Mouse (Mus musculus) kidney, postnatal 0 days (tissue): ENCODE results near the gene Ints13. TPM values are rescaled to one million over a fixed set of nuclear protein-coding genes. Genes with fewer than 3 reads are reported as not detected.

Source experiments
- ATAC-seq: fragments of 200-750 bp; cut with Nextera tagmentation; replicated peaks from 2 replicates; pipeline ENCODE4 v1.8.0; 2017; ENCODE audit warnings: low read depth, moderate number of reproducible peaks, moderate TSS enrichment, moderate library complexity; ENCODE audit not compliant: low FRiP score
- DNase-seq: peaks from one replicate; pipeline ENCODE4 v3.0.0-alpha.2; 2016; ENCODE audit warnings: low spot score
- H3K27ac ChIP-seq: fragments of 300-500 bp; sonication (generic); 2 replicates; pipeline ENCODE4 v1.5.1; 2014; ENCODE audit warnings: mild to moderate bottlenecking
- H3K27me3 ChIP-seq: fragments of 300-500 bp; sonication (generic); 2 replicates; pipeline ENCODE4 v1.6.1; 2014; ENCODE audit warnings: low read length, mixed read lengths; ENCODE audit not compliant: insufficient read depth
- H3K36me3 ChIP-seq: fragments of 300-500 bp; sonication (generic); 2 replicates; pipeline ENCODE4 v1.6.1; 2014; ENCODE audit warnings: low read length, mixed read lengths; ENCODE audit not compliant: insufficient read depth
- H3K4me1 ChIP-seq: fragments of 300-500 bp; sonication (generic); replicated peaks from 2 replicates; pipeline ENCODE4 v1.6.1; 2014; ENCODE audit warnings: antibody characterized with exemption, low read length, mixed read lengths; ENCODE audit not compliant: insufficient read depth
- H3K4me2 ChIP-seq: fragments of 300-500 bp; sonication (generic); 2 replicates; pipeline ENCODE4 v1.6.1; 2014; ENCODE audit warnings: mild to moderate bottlenecking, low read length, moderate library complexity, mixed read lengths
- H3K4me3 ChIP-seq: fragments of 300-500 bp; sonication (generic); replicated peaks from 2 replicates; pipeline ENCODE4 v1.5.1; 2014; ENCODE audit warnings: low read depth, low read length
- H3K9ac ChIP-seq: fragments of 300-500 bp; sonication (generic); 2 replicates; pipeline ENCODE4 v1.6.1; 2014; ENCODE audit warnings: low read depth, low read length
- H3K9me3 ChIP-seq: fragments of 300-500 bp; sonication (generic); replicated peaks from 2 replicates; pipeline ENCODE4 v1.6.1; 2016; ENCODE audit warnings: low read length, inconsistent platforms, mixed read lengths
- CTCF ChIP-seq: IDR thresholded peaks from 2 replicates; pipeline ENCODE4 v1.5.1; 2016; ENCODE audit warnings: antibody characterized with exemption, low read depth, mild to moderate bottlenecking, moderate library complexity
- WGBS: fragments of 180-500 bp; shearing (Covaris S2); extraction: QIAGEN DNeasy Blood & Tissue Kit; methylation state at CpG from one replicate; pipeline ENCODE4 v1.1.7; 2014; 5-methylcytosine and 5-hydroxymethylcytosine counted together
- polyA plus RNA-seq: library from polyadenylated mRNA; unstranded; fragments of >200 nt; fragmentation: Nextera tagmentation; extraction: Ambion mirVana; gene quantifications from 2 replicates; pipeline ENCODE4 v1.2.1, GENCODE M21; 2015

The Ints13 gene
- polyA plus RNA-seq = 49.4 and 53.7 TPM in 2 replicates

GRCm38 (mm10) chr6:146577310-146578109, at the start of gene Ints13:
Gene Ints13 (minus strand): TSS chr6:146577835.
- Histone ChIP-seq H3K36me3 (no peaks in the 10 kb centered on the region), H3K9ac (peak within 1 kb of the TSS; percentile 89), H3K4me2 (peak within 1 kb of the TSS; percentile 76), H3K4me1 (0 out of 2 replicates have a peak, but pooled peaks cover 6% of the 10 kb centered on the region), H3K27ac (peak within 1 kb of the TSS; percentile 95), H3K27me3 (no peaks in the 10 kb centered on the region), H3K4me3 (peak within 1 kb of the TSS; percentile 69), H3K9me3 (no peaks in the 10 kb centered on the region)
- WGBS = under 1% methylated on average over 77 of the region's 77 CpGs
- peak; percentile 95 for ATAC-seq
- peak; percentile 12; the same call in 1 of the 2 replicates for TF ChIP-seq CTCF
- peak; percentile 99 for DNase-seq

GRCm38 (mm10) chr6:146616670-146617069, 39.0 kb upstream of the Ints13 start:
- Histone ChIP-seq H3K4me1 (no peaks in the 10 kb centered on the region), H3K4me2 (no peak overlapping the region), H3K9me3 (no peaks in the 10 kb centered on the region), H3K36me3 (peaks cover 37% of the 10 kb centered on the region), H3K27ac (no peak overlapping the region), H3K27me3 (no peaks in the 10 kb centered on the region), H3K4me3 (no peak overlapping the region), H3K9ac (no peak overlapping the region)
- WGBS = 92% methylated on average over 2 of the region's 2 CpGs
- ATAC-seq (no peak), DNase-seq (no peak)
- TF ChIP-seq CTCF = no peak

DNA sequence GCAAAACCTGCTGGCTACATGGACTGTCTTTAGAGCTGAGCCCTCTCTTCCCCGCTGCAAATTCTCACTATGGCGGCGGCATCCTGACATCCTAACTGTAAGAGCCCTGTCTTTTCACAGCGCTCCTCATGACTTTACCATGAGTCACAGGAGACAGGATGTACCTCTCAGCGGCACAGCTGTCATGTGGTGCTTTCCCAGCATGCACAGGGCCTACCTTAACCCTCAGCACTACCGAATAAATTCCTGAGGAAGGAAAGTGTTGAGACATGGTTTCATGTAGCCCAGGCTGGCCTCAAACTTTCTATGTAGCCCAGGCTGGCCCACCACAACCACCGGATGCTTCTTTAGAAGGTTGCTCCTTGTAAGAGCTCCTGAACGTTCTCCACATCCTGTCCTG, 38.3 kb upstream of the Ints13 start:
- no peaks in the 10 kb centered on the region for H3K27me3 ChIP-seq
- WGBS = 94% methylated on average over 8 of the region's 8 CpGs
- ATAC-seq (no peak), DNase-seq (no peak)
- no peak overlapping the region for H3K4me3 ChIP-seq
- no peak for TF ChIP-seq CTCF
- H3K9me3 ChIP-seq = no peaks in the 10 kb centered on the region
- H3K4me2 ChIP-seq = no peak overlapping the region
- no peaks in the 10 kb centered on the region for H3K4me1 ChIP-seq
- H3K9ac ChIP-seq = no peak overlapping the region
- H3K27ac ChIP-seq = no peak overlapping the region
- peaks cover 37% of the 10 kb centered on the region for H3K36me3 ChIP-seq

DNA sequence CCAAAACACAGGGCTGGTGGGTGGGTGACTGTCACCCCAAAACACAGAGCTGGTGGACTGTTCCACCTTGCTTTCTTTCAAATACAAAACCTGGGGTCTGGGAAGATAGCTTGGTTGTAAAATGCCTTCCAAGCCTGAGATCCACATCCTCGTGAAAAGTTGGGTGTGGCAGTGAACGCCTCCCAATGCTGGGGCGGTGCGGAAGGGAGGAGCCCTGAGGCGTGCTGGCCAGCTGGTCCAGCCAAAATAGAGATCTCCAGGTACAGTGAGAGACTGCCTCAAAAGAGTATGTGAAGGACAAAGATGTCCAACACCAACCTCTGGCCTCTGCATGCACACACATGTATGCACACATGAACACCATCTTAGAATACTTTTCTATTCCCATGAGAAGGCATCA, 36.9 kb upstream of the Ints13 start:
- H3K4me3 ChIP-seq = no peak overlapping the region
- H3K9ac ChIP-seq = no peak overlapping the region
- peaks cover 37% of the 10 kb centered on the region for H3K36me3 ChIP-seq
- no peaks in the 10 kb centered on the region for H3K4me1 ChIP-seq
- no peak for ATAC-seq
- H3K9me3 ChIP-seq = no peaks in the 10 kb centered on the region
- no peak overlapping the region for H3K4me2 ChIP-seq
- WGBS = 88% methylated on average over 5 of the region's 5 CpGs
- no peak overlapping the region for H3K27ac ChIP-seq
- no peak for TF ChIP-seq CTCF
- DNase-seq = no peak
- H3K27me3 ChIP-seq = no peaks in the 10 kb centered on the region

DNA sequence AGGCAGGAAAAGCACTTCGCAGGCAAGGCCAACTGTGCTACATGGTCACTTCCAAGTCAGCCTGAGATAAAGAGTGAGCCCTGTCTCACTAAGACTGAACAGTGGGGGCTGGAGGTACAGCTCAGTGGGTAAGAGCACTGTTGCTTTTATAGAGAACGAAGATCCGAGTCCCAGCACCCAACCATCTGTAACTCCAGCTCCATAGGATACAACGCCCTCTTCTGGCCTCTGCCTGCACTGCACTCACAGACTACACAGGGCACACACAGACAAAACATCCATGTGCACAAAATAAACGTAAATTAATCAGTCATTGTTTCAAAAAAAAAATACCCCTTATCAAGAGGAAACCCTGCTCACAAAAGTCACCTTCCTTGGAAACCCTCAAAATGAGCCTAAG, 36.3 kb upstream of the Ints13 start:
- Histone ChIP-seq H3K4me1 (no peaks in the 10 kb centered on the region), H3K9me3 (no peaks in the 10 kb centered on the region), H3K36me3 (peaks cover 41% of the 10 kb centered on the region), H3K4me2 (no peak overlapping the region), H3K27me3 (no peaks in the 10 kb centered on the region), H3K27ac (no peak overlapping the region), H3K9ac (no peak overlapping the region), H3K4me3 (no peak overlapping the region)
- 95% methylated on average over 5 of the region's 5 CpGs for WGBS
- DNase-seq (no peak), ATAC-seq (no peak)
- TF ChIP-seq CTCF = peak; percentile 13; the same call in 1 of the 2 replicates

GRCm38 (mm10) chr6:146612736-146613135, 35.1 kb upstream of the Ints13 start:
- 82% methylated on average over 5 of the region's 5 CpGs for WGBS
- Histone ChIP-seq H3K9ac (no peak overlapping the region), H3K27ac (no peak overlapping the region), H3K4me1 (no peaks in the 10 kb centered on the region), H3K27me3 (no peaks in the 10 kb centered on the region), H3K36me3 (peaks cover 33% of the 10 kb centered on the region), H3K9me3 (no peaks in the 10 kb centered on the region), H3K4me2 (no peak overlapping the region), H3K4me3 (no peak overlapping the region)
- ATAC-seq (no peak), DNase-seq (no peak)
- TF ChIP-seq CTCF = no peak
